Mouse (Mus musculus) T-helper 17 cell (primary cell): ENCODE measurements around the gene Srgap2.

Experiments
- in situ Hi-C, 2 experiments: fragments of 300-600 bp; cut with MboI, MseI; formaldehyde crosslinking; loops; 1 replicate in 1 of 2; 2 replicates in 1 of 2; pipeline ENCODE4 v1.15.1; 2025; ENCODE audit warnings: high pct_unique_total_duplicates in 2 of 2

Gene Srgap2

GRCm38 (mm10) chr1:131419307-131419706 is 107.8 kb downstream of the Srgap2 start:
- in situ Hi-C loops: loop anchor here in 1 of 2 experiments (5.0 kb wide), 1 partner anchor 48 kb away; no protein-coding TSS in a partner anchor

GRCm38 (mm10) chr1:131417821-131418660 is 109.1 kb downstream of the Srgap2 start:
- in situ Hi-C loops: loop anchor here in 1 of 2 experiments (5.0 kb wide), 1 partner anchor 49 kb away; no protein-coding TSS in a partner anchor

GRCm38 (mm10) chr1:131417059-131417750 is 109.9 kb downstream of the Srgap2 start:
- in situ Hi-C loops: loop anchor here in 1 of 2 experiments (5.0 kb wide), 1 partner anchor 50 kb away; no protein-coding TSS in a partner anchor

GRCm38 (mm10) chr1:131403567-131403966 is 123.6 kb downstream of the Srgap2 start:
- in situ Hi-C loops: no loop called here

- in situ Hi-C loops: no loop called here
These were observed 126.3 kb downstream of the Srgap2 start for GRCm38 (mm10) chr1:131400844-131401243.

- in situ Hi-C loops: no loop called here
These were observed 129.0 kb downstream of the Srgap2 start for GRCm38 (mm10) chr1:131398181-131398580.

GRCm38 (mm10) chr1:131384406-131384805 is 142.7 kb downstream of the Srgap2 start:
- in situ Hi-C loops: no loop called here

- in situ Hi-C loops: no loop called here
These were observed 145.0 kb downstream of the Srgap2 start for GRCm38 (mm10) chr1:131382184-131382583.

GRCm38 (mm10) chr1:131380254-131380653 is 146.9 kb downstream of the Srgap2 start:
- in situ Hi-C loops: no loop called here

- in situ Hi-C loops: no loop called here
These were observed 148.2 kb downstream of the Srgap2 start for GRCm38 (mm10) chr1:131378914-131379474.

GRCm38 (mm10) chr1:131378081-131378913 is 148.9 kb downstream of the Srgap2 start:
- in situ Hi-C loops: no loop called here

GRCm38 (mm10) chr1:131365832-131366231 is 161.3 kb downstream of the Srgap2 start:
- in situ Hi-C loops: no loop called here

GRCm38 (mm10) chr1:131364432-131364831 is 162.7 kb downstream of the Srgap2 start:
- in situ Hi-C loops: no loop called here

- in situ Hi-C loops: no loop called here
These were observed 163.3 kb downstream of the Srgap2 start for GRCm38 (mm10) chr1:131363887-131364286.

- in situ Hi-C loops: no loop called here
These were observed 165.1 kb downstream of the Srgap2 start for GRCm38 (mm10) chr1:131362089-131362488.

- in situ Hi-C loops: no loop called here
These were observed 166.4 kb downstream of the Srgap2 start for GRCm38 (mm10) chr1:131360800-131361199.

GRCm38 (mm10) chr1:131359609-131360008 is 167.5 kb downstream of the Srgap2 start:
- in situ Hi-C loops: no loop called here

- in situ Hi-C loops: no loop called here
These were observed 169.9 kb downstream of the Srgap2 start for GRCm38 (mm10) chr1:131357213-131357612.

- in situ Hi-C loops: no loop called here
These were observed 175.7 kb downstream of the Srgap2 start for GRCm38 (mm10) chr1:131351436-131351835.

GRCm38 (mm10) chr1:131349993-131350510 is 177.1 kb downstream of the Srgap2 start:
- in situ Hi-C loops: no loop called here

GRCm38 (mm10) chr1:131347708-131348107 is 179.4 kb downstream of the Srgap2 start:
- in situ Hi-C loops: no loop called here
